Mouse (Mus musculus): ENCODE data around the gene Tbck.

The Tbck gene

DNA sequence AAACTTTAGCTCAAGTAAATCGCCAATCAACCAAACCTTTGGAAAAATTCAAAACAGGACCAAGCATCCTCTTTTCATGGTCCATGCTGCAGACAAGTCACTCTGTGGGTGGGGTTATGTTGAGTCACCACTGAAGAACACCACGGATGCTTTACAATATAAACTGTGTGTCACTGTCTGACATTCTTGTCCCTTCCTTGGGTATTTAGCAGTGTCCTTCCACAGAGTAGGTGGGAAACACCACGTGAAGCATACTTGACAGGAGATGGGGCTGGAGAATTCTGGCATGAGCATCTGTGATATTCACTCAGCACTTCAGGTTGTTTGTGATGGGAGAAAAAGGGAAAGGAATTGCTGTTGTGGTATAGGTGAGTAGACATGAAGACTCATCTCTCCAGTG lies 183.0 kb downstream of the Tbck start:
- no peak for DNase-seq (ENCODE audit: low spot score in 2 of 2)

- DNase-seq (ENCODE audit: low spot score in 2 of 2): no peak
These were observed 184.9 kb downstream of the Tbck start for GRCm38 (mm10) chr3:132868838-132869237.

DNA sequence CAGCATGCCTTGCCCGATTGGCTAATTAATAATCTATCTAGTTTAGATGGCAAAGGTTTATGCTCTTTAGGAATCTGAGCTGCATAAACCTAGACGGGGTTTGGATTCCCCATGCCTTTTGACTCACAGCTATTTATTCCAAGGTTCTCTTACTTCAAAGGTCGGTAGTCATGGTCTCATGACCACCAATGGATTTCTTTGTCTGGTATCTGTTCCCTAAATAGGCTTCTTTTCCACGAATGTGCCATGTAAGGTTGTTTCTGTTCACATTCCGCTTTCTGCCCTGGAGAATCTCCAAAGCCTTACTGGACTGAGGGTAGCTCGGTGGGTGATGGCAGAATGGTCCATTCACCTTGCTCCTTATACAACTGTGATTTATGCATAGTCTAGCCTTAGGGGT lies 186.1 kb downstream of the Tbck start:
- no peak for DNase-seq (ENCODE audit: low spot score in 2 of 2)

- no peak for DNase-seq (ENCODE audit: low spot score in 2 of 2)
These were observed 187.5 kb downstream of the Tbck start for GRCm38 (mm10) chr3:132871318-132871904.

DNA sequence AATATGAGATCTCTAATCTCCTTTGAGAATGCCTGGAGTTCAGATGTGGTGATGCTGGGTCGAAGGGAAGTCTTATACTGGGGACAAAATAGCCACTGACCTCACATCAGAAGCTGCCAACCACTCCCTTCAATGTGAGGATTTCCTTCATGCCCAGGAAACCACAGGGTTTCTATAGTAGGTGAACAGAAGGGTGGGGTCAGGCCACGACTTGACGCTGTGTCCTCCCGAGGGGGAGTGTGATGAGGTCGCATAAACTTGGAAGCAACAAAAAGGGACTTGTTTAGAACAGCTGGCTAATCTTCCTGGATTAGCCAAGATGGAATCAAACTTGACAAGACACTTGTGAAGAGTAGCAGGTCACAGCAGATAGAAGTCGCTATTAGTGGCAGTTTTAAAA lies 189.3 kb downstream of the Tbck start:
- DNase-seq (ENCODE audit: low spot score in 2 of 2): no peak

DNA sequence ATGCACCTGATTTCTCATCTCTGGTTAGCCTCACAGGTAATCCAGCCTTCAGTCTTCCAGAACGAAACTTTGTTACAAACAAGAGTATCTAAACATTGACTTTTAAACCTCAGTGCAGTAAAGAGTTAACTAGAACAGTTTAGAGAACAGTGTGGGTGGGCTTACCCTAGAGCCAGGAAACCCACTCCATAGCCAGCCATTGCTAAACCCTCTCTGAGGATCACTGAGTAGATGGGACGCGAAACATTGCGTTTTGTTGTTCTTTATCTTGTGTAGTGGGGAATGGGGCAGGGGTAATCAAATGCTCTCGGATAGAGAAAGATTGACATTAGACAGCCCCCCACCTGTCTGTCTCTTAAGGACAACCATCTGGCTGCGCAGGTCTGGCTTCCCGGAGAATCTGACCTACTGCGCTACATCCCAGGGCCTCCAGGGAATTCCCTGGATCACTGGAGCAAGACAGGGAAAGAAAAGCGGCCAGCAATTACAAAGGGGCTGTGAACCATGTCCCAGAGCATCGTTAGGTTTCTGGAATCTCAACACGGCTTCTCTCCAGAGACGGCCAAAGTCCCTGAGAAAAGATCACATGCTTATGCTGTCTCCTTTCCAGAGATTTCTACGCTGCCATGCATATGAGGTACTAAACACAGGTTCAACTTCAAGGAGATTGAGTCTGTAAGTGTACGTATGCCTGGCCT lies 192.2 kb downstream of the Tbck start:
- no peak for DNase-seq (ENCODE audit: low spot score in 2 of 2)

- no peak for DNase-seq (ENCODE audit: low spot score in 2 of 2)
These were observed 193.2 kb downstream of the Tbck start for GRCm38 (mm10) chr3:132876933-132877676.

DNA sequence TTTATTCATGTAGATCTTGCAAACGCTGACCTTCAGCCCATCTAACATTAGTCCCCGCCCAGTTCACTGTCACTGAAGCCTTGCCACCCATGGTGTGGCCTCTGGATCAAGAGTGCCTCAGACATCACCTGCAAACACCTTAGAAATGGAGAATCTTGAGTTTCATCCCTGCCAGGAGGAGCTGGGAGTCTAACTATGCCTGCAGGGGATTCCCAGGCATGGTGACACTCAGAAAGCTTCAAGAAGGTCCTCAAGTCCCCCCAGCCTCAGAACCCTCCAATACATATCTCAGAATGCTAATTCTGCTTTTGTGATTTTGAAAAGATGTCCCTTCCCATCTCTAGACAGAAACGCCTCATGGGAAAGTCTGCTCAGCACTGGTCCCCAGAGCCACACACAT lies 196.4 kb downstream of the Tbck start:
- DNase-seq (ENCODE audit: low spot score in 2 of 2): no peak

DNA sequence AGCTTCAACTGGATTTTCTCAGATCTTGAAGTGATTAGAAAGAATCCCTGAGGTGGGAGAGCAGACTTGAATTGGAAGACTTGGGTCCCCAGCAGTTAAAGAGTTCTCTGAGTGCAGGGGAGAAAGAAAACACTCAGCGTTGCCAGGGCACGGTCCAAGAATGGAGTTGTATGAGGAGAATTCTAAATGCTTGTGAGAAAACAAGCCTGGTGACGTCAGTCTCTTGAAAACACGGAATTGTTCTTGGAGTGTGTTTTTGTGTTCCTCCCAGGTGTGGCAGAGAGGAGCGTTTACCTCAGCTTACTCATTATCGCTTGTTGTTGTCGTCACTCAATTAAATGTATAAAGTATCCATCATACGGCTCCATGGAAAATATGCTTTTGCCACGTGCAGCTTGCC lies 196.9 kb downstream of the Tbck start:
- DNase-seq (ENCODE audit: low spot score in 2 of 2): no peak

- DNase-seq (ENCODE audit: low spot score in 2 of 2): no peak
These were observed 199.3 kb downstream of the Tbck start for GRCm38 (mm10) chr3:132883256-132883655.

DNA sequence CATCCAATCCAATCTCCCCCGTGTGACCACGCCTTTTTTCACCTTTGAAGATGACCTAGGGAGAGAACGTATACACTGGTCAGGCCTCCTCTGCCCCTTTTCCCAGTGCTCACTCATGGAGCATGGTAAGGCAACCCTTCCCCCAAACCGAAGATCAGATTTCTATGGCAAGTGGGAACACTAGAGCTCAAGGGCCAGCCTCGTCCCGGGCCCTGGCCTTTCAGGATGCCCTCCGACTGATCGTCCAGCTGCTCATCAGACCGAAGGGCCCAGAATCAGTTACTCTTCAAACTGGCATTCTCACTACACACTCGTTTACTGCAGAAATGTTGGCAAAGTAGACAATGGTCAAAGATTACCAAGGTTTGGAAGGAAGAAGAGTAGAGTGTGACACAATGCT lies 200.5 kb downstream of the Tbck start:
- DNase-seq (ENCODE audit: low spot score in 2 of 2): no peak

- DNase-seq (ENCODE audit: low spot score in 2 of 2): no peak
These were observed 202.6 kb downstream of the Tbck start for GRCm38 (mm10) chr3:132886419-132887050.

- DNase-seq (ENCODE audit: low spot score in 2 of 2): no peak
These were observed 203.3 kb downstream of the Tbck start for GRCm38 (mm10) chr3:132887074-132887848.

Data from spleen, postnatal 14 days (tissue).